Mouse (Mus musculus): ENCODE results near the gene Hist1h2be. TPM values are rescaled to one million over a fixed set of nuclear protein-coding genes. Genes with fewer than 3 reads are reported as not detected.
"Not testable (repeated sequence)": the region's sequence is repeated elsewhere in the genome, so short reads cannot be mapped to it uniquely, and the experiment has no call there.

Hist1h2be gene
- polyA plus RNA-seq, 1 experiment from 2014 or later: 3.7 TPM

DNA sequence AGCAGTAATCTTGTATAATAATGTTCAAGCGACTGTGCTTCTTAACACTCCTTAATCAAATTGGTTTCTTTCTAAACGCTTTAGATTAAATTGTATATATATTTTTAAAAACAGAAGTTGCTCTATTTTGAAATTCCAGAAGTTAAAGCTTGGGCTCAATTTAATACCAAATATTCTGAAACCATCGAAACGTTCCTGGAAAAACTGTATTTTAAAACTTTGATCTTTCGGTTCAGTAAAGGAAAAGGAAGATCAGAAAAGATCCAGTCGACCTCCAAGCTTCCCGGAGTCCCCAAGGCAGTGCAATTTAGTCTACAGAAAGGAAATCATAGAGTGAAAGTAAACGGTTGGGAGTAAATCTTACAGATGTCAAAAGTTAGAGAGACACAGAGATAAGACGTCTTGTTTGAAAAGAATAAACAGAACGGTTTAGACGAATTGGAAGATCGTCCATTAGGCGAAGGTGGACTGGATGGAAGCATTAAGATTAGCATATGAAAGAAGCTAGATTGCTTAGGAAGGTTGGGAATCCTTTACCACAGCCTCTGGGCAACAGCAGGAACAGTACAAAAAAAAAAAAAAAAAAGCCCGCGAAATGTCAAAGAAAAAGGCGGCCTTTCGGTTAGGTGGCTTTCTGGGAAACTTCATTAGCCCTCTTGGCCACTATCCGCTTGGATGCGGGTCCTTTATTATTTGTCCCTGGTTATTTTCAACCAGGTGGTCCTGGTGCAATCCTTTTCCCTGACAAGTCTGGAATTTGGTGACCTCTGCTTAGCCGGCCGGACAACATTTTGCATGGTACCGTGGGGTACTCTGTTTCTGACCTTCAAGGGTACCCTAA, 34.6 kb downstream of the Hist1h2be start:
- ATAC-seq (replicated peaks; ENCODE audit: low FRiP score): no peak; the same call in 1 of the 2 replicates
- 1% methylated on average over 22 of the region's 22 CpGs for WGBS

GRCm38 (mm10) chr13:23585442-23586098, 35.4 kb downstream of the Hist1h2be start:
- H3K27ac ChIP-seq: peak overlapping the region; percentile 98
- peak overlapping the region; percentile 59 for H3K4me2 ChIP-seq
- H3K36me3 ChIP-seq; H3K27me3 ChIP-seq; H3K9me3 ChIP-seq (replicated peaks): not testable (repeated sequence)
- peaks cover 32% of the 10 kb centered on the region for H3K4me1 ChIP-seq
- H3K4me3 ChIP-seq (replicated peaks): peak overlapping the region; percentile 49
- ATAC-seq (replicated peaks; ENCODE audit: low FRiP score): peak; percentile 87
- 0% methylated on average over 25 of the region's 36 CpGs for WGBS
- peak overlapping the region; percentile 57 for H3K9ac ChIP-seq

More for the DNA sequence above, 34.6 kb downstream of the Hist1h2be start:
- Histone ChIP-seq H3K9me3 (replicated peaks) (no peaks in the 10 kb centered on the region), H3K27ac (peak overlapping the region; percentile 98), H3K4me3 (replicated peaks) (peak overlapping the region; percentile 49), H3K27me3 (no peaks in the 10 kb centered on the region), H3K36me3 (no peaks in the 10 kb centered on the region), H3K9ac (peak overlapping the region; percentile 53), H3K4me2 (peak overlapping the region; percentile 59), H3K4me1 (peaks cover 32% of the 10 kb centered on the region)

GRCm38 (mm10) chr13:23585029-23585441, 35.9 kb downstream of the Hist1h2be start:
- no peaks in the 10 kb centered on the region for H3K27me3 ChIP-seq
- peak overlapping the region; percentile 49 for H3K4me3 ChIP-seq (replicated peaks)
- WGBS: under 1% methylated on average over 21 of the region's 21 CpGs
- no peaks in the 10 kb centered on the region for H3K9me3 ChIP-seq (replicated peaks)
- H3K9ac ChIP-seq: peak overlapping the region; percentile 57
- no peaks in the 10 kb centered on the region for H3K36me3 ChIP-seq
- H3K27ac ChIP-seq: peak overlapping the region; percentile 98
- ATAC-seq (replicated peaks; ENCODE audit: low FRiP score): no peak
- peak overlapping the region; percentile 59 for H3K4me2 ChIP-seq
- H3K4me1 ChIP-seq: peaks cover 32% of the 10 kb centered on the region

DNA sequence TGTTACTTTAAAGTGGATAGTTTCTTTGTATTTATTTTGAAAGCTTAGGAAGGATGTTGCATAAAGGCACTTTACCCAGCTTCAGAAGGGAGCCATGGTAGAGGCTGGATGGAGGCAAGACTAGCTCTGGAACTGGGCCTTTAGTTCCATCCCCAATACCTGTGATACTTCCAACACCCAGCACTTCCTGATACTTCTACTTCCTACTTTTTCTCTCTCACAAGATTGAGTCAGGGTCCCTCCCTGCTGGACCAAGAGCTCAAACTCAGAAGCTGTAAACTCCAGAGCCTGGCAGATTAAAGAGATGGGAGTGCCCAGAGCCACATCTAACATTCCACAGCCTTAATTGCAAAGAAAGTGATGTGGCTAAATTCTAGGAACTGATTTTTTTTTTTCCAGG, 36.6 kb downstream of the Hist1h2be start:
- Histone ChIP-seq H3K4me2 (peak overlapping the region; percentile 59), H3K27ac (peak overlapping the region; percentile 98), H3K9ac (peak overlapping the region; percentile 57), H3K4me1 (peaks cover 32% of the 10 kb centered on the region), H3K36me3 (no peaks in the 10 kb centered on the region), H3K4me3 (replicated peaks) (peak overlapping the region; percentile 49), H3K9me3 (replicated peaks) (no peaks in the 10 kb centered on the region), H3K27me3 (no peaks in the 10 kb centered on the region)
- ATAC-seq (replicated peaks; ENCODE audit: low FRiP score): no peak

GRCm38 (mm10) chr13:23583387-23584068, 37.4 kb downstream of the Hist1h2be start:
- Histone ChIP-seq H3K27ac (peak overlapping the region; percentile 98), H3K36me3 (no peaks in the 10 kb centered on the region), H3K4me3 (replicated peaks) (peak overlapping the region; percentile 8; the same call in 1 of the 2 replicates), H3K9me3 (replicated peaks) (no peaks in the 10 kb centered on the region), H3K4me2 (peak overlapping the region; percentile 63), H3K9ac (peak overlapping the region; percentile 5; the same call in 1 of the 2 replicates), H3K4me1 (peaks cover 32% of the 10 kb centered on the region), H3K27me3 (no peaks in the 10 kb centered on the region)
- ATAC-seq (replicated peaks; ENCODE audit: low FRiP score): no peak

- Histone ChIP-seq H3K4me1 (peaks cover 32% of the 10 kb centered on the region), H3K36me3 (no peaks in the 10 kb centered on the region), H3K27ac (peak overlapping the region; percentile 98), H3K4me2 (peak overlapping the region; percentile 63), H3K4me3 (replicated peaks) (peak overlapping the region; percentile 48), H3K27me3 (no peaks in the 10 kb centered on the region), H3K9me3 (replicated peaks) (no peaks in the 10 kb centered on the region), H3K9ac (peak overlapping the region; percentile 73)
- WGBS: 7% methylated on average over 6 of the region's 6 CpGs
- no peak for ATAC-seq (replicated peaks; ENCODE audit: low FRiP score)
Measured at GRCm38 (mm10) chr13:23582219-23583056, 38.5 kb downstream of the Hist1h2be start.

GRCm38 (mm10) chr13:23581408-23582218, 39.3 kb downstream of the Hist1h2be start, which contains the start of gene Hist1h4d:
Gene Hist1h4d, plus strand, starts transcription at chr13:23581598.
- H3K27me3 ChIP-seq: no peaks in the 10 kb centered on the region
- no peaks in the 10 kb centered on the region for H3K9me3 ChIP-seq (replicated peaks)
- H3K27ac ChIP-seq: peak within 1 kb of the TSS; percentile 98
- H3K4me3 ChIP-seq (replicated peaks): peak within 1 kb of the TSS; percentile 48
- peak within 1 kb of the TSS; percentile 63 for H3K4me2 ChIP-seq
- H3K4me1 ChIP-seq: peaks cover 36% of the 10 kb centered on the region
- ATAC-seq (replicated peaks; ENCODE audit: low FRiP score): peak; percentile 93
- peak within 1 kb of the TSS; percentile 73 for H3K9ac ChIP-seq
- no peaks in the 10 kb centered on the region for H3K36me3 ChIP-seq
- under 1% methylated on average over 43 of the region's 43 CpGs for WGBS

DNA sequence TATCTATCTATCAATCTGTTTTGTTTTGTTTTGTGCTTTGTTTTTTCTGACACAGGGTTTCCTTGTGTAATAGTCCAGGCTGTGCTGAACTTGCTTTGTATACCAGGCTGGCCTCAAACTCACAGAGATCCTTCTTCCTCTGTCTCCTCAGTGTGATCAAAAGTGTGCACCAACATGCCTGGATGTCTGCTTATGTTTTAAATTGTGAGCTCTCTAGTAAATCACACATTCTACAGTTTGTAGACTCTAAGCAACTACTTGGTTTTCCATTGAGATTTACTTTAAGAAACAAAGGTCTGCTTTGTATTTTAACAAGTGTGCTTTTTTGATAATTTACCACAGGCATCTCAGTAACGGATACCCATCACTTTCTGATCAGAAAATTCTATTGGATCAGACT, 43.1 kb downstream of the Hist1h2be start:
- no peaks in the 10 kb centered on the region for H3K27me3 ChIP-seq
- no peak overlapping the region for H3K9ac ChIP-seq
- no peak overlapping the region for H3K27ac ChIP-seq
- peaks cover 25% of the 10 kb centered on the region for H3K4me1 ChIP-seq
- no peak overlapping the region for H3K4me3 ChIP-seq (replicated peaks)
- H3K4me2 ChIP-seq: no peak overlapping the region
- WGBS: 94% methylated on average over 1 of the region's 1 CpGs
- H3K9me3 ChIP-seq (replicated peaks): no peaks in the 10 kb centered on the region
- ATAC-seq (replicated peaks; ENCODE audit: low FRiP score): no peak
- H3K36me3 ChIP-seq: no peaks in the 10 kb centered on the region

DNA sequence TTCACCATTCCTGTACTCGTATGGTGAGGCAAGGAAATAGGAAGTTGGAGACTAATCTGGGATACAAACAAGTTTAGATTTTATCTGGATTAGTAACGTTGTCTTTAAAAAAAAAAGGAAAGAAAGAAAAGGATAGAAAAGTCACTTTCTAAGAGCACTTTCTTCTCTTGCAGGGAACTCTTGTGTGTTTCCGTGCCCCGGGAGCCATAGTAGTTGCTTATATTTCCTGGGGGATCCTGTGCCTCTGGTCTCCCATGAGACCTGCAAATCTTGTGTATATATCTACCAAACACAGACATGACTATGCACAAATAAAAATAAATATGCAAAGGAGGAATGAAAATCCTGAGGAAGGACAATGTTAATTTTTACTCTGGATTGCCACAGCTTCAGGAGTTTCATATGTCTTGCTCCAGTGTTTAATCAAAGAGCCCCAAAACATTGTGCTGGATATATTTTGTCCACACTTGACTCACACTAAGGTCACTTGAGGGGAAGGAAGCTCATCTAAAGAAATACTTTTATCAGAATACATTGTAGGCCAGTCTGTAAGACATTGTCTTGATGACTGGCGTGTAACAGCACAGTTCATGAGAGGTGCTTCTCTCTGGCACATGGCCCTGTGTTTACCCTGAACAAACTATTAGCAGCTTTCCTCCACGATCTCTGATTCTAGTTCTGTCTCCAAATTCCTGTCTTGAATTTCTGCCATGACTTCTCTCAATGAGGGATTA, 43.9 kb downstream of the Hist1h2be start:
- no peaks in the 10 kb centered on the region for H3K9me3 ChIP-seq (replicated peaks)
- peak overlapping the region; percentile 51 for H3K4me3 ChIP-seq (replicated peaks)
- H3K27ac ChIP-seq: peak overlapping the region; percentile 92
- H3K4me1 ChIP-seq: peaks cover 22% of the 10 kb centered on the region
- no peak for ATAC-seq (replicated peaks; ENCODE audit: low FRiP score)
- 42% methylated on average over 6 of the region's 6 CpGs for WGBS
- peak overlapping the region; percentile 67 for H3K9ac ChIP-seq
- H3K27me3 ChIP-seq: no peaks in the 10 kb centered on the region
- H3K4me2 ChIP-seq: peak overlapping the region; percentile 68
- no peaks in the 10 kb centered on the region for H3K36me3 ChIP-seq

GRCm38 (mm10) chr13:23576351-23576881, 44.5 kb downstream of the Hist1h2be start:
- H3K27ac ChIP-seq: peak overlapping the region; percentile 92
- H3K36me3 ChIP-seq: no peaks in the 10 kb centered on the region
- peak overlapping the region; percentile 51 for H3K4me3 ChIP-seq (replicated peaks)
- H3K9ac ChIP-seq: peak overlapping the region; percentile 67
- H3K9me3 ChIP-seq (replicated peaks): no peaks in the 10 kb centered on the region
- no peaks in the 10 kb centered on the region for H3K27me3 ChIP-seq
- peaks cover 19% of the 10 kb centered on the region for H3K4me1 ChIP-seq
- no peak for ATAC-seq (replicated peaks; ENCODE audit: low FRiP score)
- WGBS: 7% methylated on average over 7 of the region's 7 CpGs
- peak overlapping the region; percentile 68 for H3K4me2 ChIP-seq
